Comparison of ENCODE assay signal across 15 mouse cellular contexts in genomic region chr7:82330860-82331259, GRCm38 (mm10). TPM values are rescaled to one million over a fixed set of nuclear protein-coding genes. Genes with fewer than 3 reads are reported as not detected.
"Had no signal": no experiment of that assay in that cellular context is flagged by ENCODE, and none has a peak within 500 bp of the region (broad histone marks: within the 10 kb centered on the region; RNA-seq: fewer than 3 reads in every experiment).

No protein-coding gene starts in this region.

- H3K9ac ChIP-seq: liver, embryonic 15.5 days; midbrain, embryonic 15.5 days had no signal

- H3K4me2 ChIP-seq: liver, embryonic 11.5 days; liver, embryonic 15.5 days; midbrain, embryonic 11.5 days; midbrain, embryonic 15.5 days had no signal

- H3K4me1 ChIP-seq: liver, embryonic 15.5 days; megakaryocyte, embryonic 14.5 days had no signal

- H3K36me3 ChIP-seq: liver, embryonic 15.5 days; midbrain, embryonic 15.5 days had no signal

- ATAC-seq: lung, postnatal 0 days; midbrain, embryonic 15.5 days had no signal

- H3K9me3 ChIP-seq: liver, embryonic 15.5 days; midbrain, embryonic 15.5 days had no signal

- H3K4me3 ChIP-seq: liver, embryonic 15.5 days; megakaryocyte, embryonic 14.5 days; midbrain, embryonic 15.5 days had no signal

- H3K27ac ChIP-seq: liver, embryonic 15.5 days; midbrain, embryonic 15.5 days had no signal

- DNase-seq: kidney, adult 8-10 months; kidney, postnatal 25 days; left cerebral cortex, postnatal 4 days; lung, adult 2 months; lung, postnatal 36 days; right cerebral cortex, adult 18-20 months; right cerebral cortex, postnatal 25 days; thymus, adult 2 months; thymus, postnatal 25 days had no signal

RNA-seq across cellular contexts. Expression of gene Adamtsl3, which starts 4.6 kb away (rescaled TPM):
- polyA plus RNA-seq: midbrain, embryonic 11.5 days had no signal
